Mouse (Mus musculus) cerebellum, adult (tissue): ENCODE measurements around the gene Mindy4b-ps.
"Not testable (repeated sequence)": the region's sequence is repeated elsewhere in the genome, so short reads cannot be mapped to it uniquely, and the experiment has no call there.

ENCODE experiments used
- ATAC-seq: cut with Nextera tagmentation; 2 replicates; pipeline ENCODE4 v1.9.2; 2017; ENCODE audit warnings: mild to moderate bottlenecking, moderate library complexity, mixed read lengths; ENCODE audit not compliant: insufficient number of reproducible peaks, low FRiP score, low TSS enrichment

The Mindy4b-ps gene

DNA sequence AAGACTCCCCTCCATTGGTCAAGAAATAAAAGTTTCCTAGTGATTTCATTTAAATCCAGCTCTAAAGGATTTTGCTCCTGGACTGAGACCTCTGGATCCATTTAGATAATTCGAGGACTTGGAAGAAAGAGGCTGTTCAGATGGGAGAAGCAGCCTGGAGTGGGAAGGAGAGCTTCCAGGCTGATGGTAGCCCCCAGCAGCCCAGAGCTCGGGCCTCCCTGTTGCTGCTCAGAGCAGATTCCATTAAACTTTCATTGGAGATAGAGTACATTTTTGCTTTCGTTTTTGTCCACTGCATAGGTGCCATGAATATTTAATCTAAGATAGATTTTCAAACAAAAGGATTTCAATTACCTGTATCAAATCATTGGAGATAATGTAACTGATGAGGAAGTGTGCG, at the start of gene Mindy4b-ps:
TSS of gene Mindy4b-ps (minus strand) at position 101 of the 400 bp plus-strand sequence.
- ATAC-seq: no peak

DNA sequence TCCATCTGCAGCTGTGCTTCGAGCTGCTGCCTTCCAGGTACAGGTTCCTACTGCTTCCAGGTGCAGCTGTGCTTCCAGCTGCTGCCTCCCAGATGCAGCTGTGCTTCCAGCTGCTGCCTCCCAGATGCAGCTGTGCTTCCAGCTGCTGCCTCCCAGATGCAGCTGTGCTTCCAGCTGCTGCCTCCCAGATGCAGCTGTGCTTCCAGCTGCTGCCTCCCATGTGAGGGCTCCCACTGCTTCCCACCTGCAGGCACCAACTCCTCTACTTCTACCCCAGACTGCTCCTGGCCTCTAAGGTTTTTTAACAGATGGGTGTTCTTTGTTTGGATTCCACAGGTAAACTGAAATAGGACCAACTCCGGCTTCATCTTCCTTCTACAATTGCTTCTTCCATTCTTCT, 49.8 kb upstream of the Mindy4b-ps start:
- not testable (repeated sequence) for ATAC-seq

DNA sequence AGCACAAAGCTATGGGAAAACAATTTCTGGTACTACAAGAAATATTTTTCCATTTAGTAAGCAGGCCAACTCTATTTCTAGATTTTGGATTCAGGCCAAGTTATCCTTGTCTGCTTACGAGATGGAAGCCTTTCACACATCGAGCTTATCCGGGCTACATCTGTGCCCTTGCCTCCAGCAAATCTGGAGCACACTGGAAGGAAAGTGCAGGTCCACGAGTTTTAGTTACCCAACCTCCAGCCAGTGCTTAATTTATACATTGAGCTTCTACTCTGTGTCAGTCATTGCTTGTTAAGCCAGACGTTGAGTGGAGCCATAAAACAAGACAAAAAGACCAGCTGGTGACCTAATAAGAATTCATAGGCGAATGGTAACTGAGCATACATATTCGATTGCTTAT, 43.6 kb upstream of the Mindy4b-ps start:
- peak; percentile 82 for ATAC-seq

- no peak for ATAC-seq
These were observed 40.9 kb upstream of the Mindy4b-ps start for GRCm38 (mm10) chr3:58862976-58863375.

GRCm38 (mm10) chr3:58843415-58843814, 21.3 kb upstream of the Mindy4b-ps start:
- ATAC-seq: no peak

GRCm38 (mm10) chr3:58833442-58834160, 11.5 kb upstream of the Mindy4b-ps start:
- ATAC-seq: peak; percentile 84

- ATAC-seq: no peak
These were observed 10.8 kb upstream of the Mindy4b-ps start for GRCm38 (mm10) chr3:58832888-58833287.

DNA sequence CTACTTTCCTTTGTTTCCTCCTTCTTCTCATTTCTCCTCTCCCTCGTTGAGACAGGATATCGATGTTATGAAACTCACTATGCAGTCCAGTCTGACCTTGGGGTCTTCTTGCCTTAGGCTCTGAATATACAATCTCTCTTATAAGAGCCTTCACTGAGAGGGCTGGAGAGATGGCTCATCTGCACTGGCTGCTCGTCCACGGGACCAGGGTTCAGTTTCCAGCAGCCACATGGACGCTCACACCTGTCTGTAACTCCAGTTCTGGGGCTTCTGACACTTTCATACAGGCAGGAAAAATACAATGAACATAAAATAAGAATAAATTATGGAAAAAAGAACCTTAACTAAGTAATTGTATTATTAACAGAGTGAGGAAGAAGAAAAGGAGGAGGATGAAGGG, 9.5 kb upstream of the Mindy4b-ps start:
- ATAC-seq: no peak

DNA sequence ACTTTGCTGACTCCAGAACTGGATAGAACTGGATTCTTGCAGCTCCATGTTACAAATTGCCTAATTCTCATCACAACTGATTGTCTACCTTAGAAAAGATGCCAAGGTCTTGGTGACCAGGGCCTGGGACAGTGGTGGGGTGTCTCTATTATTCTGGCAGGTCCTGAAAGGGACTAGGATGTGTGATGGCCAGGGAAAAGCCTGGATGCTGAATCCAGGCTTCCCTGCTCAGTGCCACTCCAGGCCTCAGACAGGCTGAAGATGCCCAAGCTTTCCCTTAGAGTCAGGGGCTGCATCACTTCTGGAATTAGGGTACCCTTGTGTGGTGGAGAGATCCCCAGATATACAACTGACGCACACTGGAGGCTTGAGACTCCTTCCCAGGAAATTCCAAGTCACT, 7.8 kb upstream of the Mindy4b-ps start:
- ATAC-seq: no peak

- ATAC-seq: no peak
These were observed 6.4 kb upstream of the Mindy4b-ps start for GRCm38 (mm10) chr3:58828366-58829153.

GRCm38 (mm10) chr3:58826266-58826665, 4.2 kb upstream of the Mindy4b-ps start:
- no peak for ATAC-seq

DNA sequence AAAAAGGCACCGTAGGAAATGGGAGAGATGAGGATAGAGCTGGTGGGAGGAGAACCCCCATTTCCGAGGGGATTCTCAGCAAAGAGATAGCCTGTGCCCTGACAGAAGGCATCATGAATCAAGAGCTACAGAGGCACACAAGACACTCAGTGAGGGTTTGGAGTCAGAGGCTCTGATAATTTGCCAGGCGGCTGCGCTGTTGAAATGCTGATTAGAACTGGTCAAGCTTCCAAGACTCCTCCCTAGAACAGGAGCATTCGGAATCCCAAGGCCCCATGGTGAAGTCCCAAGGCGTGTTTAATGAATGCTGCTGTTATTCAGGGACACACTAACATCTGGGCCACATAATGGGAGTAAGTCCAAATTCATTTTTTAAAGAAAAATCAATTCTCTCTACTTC, 4.8 kb downstream of the Mindy4b-ps start:
- ATAC-seq: no peak

GRCm38 (mm10) chr3:58814191-58814590, 7.9 kb downstream of the Mindy4b-ps start:
- no peak for ATAC-seq

DNA sequence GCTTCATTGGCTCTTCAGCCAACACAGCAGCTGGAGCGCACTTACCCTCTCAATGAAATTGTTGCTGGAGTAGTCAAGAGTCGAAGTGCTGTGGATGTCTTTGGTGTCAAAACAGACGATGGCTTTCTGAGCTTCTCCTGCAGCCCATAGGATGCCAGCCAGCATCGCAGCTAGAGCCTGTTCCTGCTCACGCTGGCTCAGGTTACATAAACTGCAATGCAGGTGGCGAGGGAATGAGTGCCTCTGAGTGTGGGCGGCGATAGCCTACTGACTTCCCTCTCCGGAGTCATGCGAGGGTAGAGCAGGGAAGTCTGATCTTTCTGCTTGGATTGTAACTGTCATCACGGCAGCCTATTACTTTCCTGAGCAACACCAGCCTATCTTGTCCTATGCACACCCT, 11.8 kb downstream of the Mindy4b-ps start:
- peak; percentile 91 for ATAC-seq

GRCm38 (mm10) chr3:58809111-58809915, 12.8 kb downstream of the Mindy4b-ps start:
- no peak for ATAC-seq

DNA sequence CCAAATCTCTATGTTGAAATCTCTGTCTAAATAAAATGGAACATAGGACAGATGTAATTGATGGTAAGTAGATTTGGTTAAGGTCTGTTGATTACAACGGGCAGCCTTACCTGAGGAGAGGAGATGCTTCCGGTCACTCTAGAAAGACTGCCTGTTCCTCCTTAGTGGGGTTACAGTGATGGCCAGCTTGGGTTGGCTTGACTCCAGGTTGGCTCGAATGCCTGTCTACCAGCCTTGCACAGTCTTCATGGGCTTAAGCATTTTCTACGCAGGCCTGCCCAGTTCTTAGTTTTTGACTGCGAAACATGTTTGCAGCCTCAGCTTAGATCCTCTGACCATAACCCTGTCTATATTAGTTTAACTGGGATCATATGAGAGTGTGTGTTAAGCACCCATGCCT, 13.5 kb downstream of the Mindy4b-ps start:
- no peak for ATAC-seq

DNA sequence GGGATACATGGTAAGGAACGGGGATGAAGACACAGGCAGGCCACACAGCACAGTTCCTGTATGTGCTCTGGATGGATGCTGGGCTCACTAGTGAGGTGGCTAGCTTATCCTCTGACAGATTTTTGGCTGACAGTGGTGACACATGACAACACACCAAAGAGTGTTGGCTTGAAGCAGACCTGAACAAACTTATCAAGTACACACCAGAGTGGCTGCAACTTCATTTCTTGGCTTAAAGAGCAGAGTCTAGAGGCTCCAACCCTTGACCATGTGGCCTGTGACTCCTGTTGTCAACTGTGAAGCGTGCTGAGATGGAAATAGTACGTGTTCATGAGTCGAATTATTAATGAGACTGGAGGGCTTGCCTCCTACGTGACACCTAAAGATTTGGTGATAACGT, 17.4 kb downstream of the Mindy4b-ps start:
- no peak for ATAC-seq

DNA sequence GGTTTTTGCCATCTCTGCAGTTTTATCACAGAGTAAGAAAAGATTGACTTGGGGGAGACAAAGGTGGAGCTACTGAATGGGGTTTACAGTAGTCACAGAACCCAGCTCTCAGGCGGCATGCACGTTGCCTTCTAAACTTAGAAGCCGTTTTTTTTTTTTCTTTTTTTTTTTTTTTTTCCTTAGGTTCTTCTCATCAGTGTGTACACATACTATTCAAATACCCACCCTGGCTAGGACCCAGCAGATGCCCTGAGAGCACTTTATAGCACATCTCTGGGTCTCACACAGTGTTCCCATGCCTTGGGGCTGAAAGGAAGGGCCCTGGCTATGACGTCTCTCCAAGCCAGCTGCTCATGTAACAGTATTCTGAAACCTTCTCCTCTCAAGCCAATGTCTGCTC, 23.4 kb downstream of the Mindy4b-ps start:
- no peak for ATAC-seq

DNA sequence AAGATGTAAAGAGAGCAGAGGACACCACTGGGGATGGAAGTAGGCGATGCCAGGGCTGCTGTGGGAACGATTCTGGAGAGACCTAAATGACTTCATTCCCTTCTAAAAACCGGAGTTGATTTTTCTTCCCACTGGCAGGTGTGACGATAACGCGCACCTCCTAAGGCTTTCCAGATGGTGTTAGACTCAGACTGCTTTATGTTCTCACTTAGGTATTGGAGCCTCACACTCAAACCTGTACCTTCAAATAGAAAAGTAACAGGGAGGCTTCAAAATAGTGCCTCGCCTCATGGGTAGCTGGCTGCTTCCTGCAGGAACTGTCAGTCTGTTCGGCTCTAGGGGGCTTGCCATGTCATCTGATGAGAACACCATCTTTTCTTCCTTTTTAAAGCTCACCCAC, 23.9 kb downstream of the Mindy4b-ps start:
- no peak for ATAC-seq

GRCm38 (mm10) chr3:58789473-58789872, 32.6 kb downstream of the Mindy4b-ps start:
- no peak for ATAC-seq

DNA sequence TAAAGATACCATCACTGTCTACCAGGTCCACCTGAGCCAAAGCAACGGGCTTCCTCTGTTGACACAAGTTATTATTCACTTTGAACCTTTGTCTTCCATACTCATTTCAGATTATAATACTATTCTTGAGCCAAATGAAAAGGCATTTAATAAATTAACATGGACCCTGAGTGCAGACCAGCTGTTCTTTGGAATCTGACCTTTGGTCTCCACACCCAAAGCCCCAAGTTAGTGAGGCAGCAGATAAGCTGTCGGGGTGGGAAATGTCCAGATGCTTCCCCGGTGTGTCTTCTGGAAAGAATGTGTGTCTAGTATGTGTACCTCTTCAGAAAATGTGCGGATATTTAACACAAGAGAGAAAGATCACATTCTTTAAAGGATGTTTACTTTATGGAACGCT, 33.1 kb downstream of the Mindy4b-ps start:
- ATAC-seq: no peak
